Comparison of ENCODE assay signal across 17 mouse cellular contexts in genomic region chr7:101833352-101833751, GRCm38 (mm10). TPM values are rescaled to one million over a fixed set of nuclear protein-coding genes. Genes with fewer than 3 reads are reported as not detected.
A peak's percentile ranks its signal among the peaks of the same experiment; 100 is the strongest.
DNase-seq lines count a peak whose midpoint lies in the region; ATAC-seq and TF ChIP-seq lines count a peak whose summit lies in the region.
"Had no signal": no experiment of that assay in that cellular context is flagged by ENCODE, and none has a peak within 500 bp of the region (broad histone marks: within the 10 kb centered on the region; RNA-seq: fewer than 3 reads in every experiment).

No protein-coding gene starts in this region.

- no peak for ATAC-seq in forebrain, postnatal 0 days
- ATAC-seq in hindbrain, embryonic 15.5 days (ENCODE audit: low FRiP score, low read depth), result no peak
- no peak for ATAC-seq in hindbrain, embryonic 13.5 days (ENCODE audit: low FRiP score)
- ATAC-seq: liver, embryonic 12.5 days had no signal

- DNase-seq in forebrain, postnatal 0 days, result no peak
- DNase-seq in forebrain, embryonic 10.5 days (ENCODE audit: extremely low spot score, low spot score), result no peak
- peak; percentile 31 for DNase-seq in 3T3-L1 (ENCODE audit: low read depth, low spot score)
- peak; percentile 65 for DNase-seq in R1 (ENCODE audit: low read depth, low spot score)
- DNase-seq in left cerebral cortex, adult 11 months (ENCODE audit: low spot score), result no peak
- no peak for DNase-seq in cerebellum, postnatal 25 days
- DNase-seq: cerebellum, adult 18-20 months; gastrocnemius, postnatal 10 days; kidney, adult 2 months; lung, postnatal 14 days; thymus, adult 18-20 months had no signal

- no peak overlapping the region for H3K27ac ChIP-seq in forebrain, postnatal 0 days (ENCODE audit: low read depth, low read length)
- H3K27ac ChIP-seq in forebrain, embryonic 10.5 days, result no peak overlapping the region
- peak overlapping the region; percentile 18; the same call in 1 of the 2 replicates for H3K27ac ChIP-seq in hindbrain, embryonic 15.5 days (replicated peaks)
- H3K27ac ChIP-seq in hindbrain, embryonic 13.5 days, result no peak overlapping the region
- H3K27ac ChIP-seq: liver, embryonic 12.5 days; neural tube, embryonic 12.5 days had no signal

- no peak overlapping the region for H3K4me3 ChIP-seq in forebrain, postnatal 0 days (ENCODE audit: low read depth, low read length)
- H3K4me3 ChIP-seq in forebrain, embryonic 10.5 days, result no peak overlapping the region
- no peak overlapping the region for H3K4me3 ChIP-seq in hindbrain, embryonic 15.5 days
- H3K4me3 ChIP-seq in hindbrain, embryonic 13.5 days, result no peak overlapping the region
- H3K4me3 ChIP-seq: liver, embryonic 12.5 days; midbrain, embryonic 12.5 days; neural tube, embryonic 12.5 days had no signal

- peak; percentile 12; the same call in 1 of the 2 replicates for TF ChIP-seq CTCF in forebrain, postnatal 0 days (IDR thresholded peaks at IDR 0.05; ENCODE audit: low read depth)

- H3K4me2 ChIP-seq in forebrain, postnatal 0 days (ENCODE audit: low read depth), result no peak overlapping the region
- no peak overlapping the region for H3K4me2 ChIP-seq in hindbrain, embryonic 15.5 days
- H3K4me2 ChIP-seq in hindbrain, embryonic 13.5 days, result no peak overlapping the region
- H3K4me2 ChIP-seq: liver, embryonic 12.5 days had no signal

- no peaks in the 10 kb centered on the region for H3K9me3 ChIP-seq in forebrain, postnatal 0 days (ENCODE audit: low read length)
- no peaks in the 10 kb centered on the region for H3K9me3 ChIP-seq in forebrain, embryonic 10.5 days
- H3K9me3 ChIP-seq in hindbrain, embryonic 15.5 days, result no peaks in the 10 kb centered on the region
- H3K9me3 ChIP-seq in hindbrain, embryonic 13.5 days, result no peaks in the 10 kb centered on the region
- H3K9me3 ChIP-seq: liver, embryonic 12.5 days; midbrain, embryonic 12.5 days; neural tube, embryonic 12.5 days had no signal

- WGBS in forebrain, postnatal 0 days, result 73% methylated on average over 5 of the region's 5 CpGs
- 78% methylated on average over 5 of the region's 5 CpGs for WGBS in forebrain, embryonic 10.5 days
- WGBS in hindbrain, embryonic 15.5 days, result 77% methylated on average over 5 of the region's 5 CpGs
- WGBS in hindbrain, embryonic 13.5 days, result 70% methylated on average over 5 of the region's 5 CpGs

- H3K27me3 ChIP-seq in forebrain, postnatal 0 days (ENCODE audit: insufficient read depth, low read length), result no peaks in the 10 kb centered on the region; the same call in 1 of the 2 replicates
- no peaks in the 10 kb centered on the region for H3K27me3 ChIP-seq in forebrain, embryonic 10.5 days (ENCODE audit: poor library complexity, severe bottlenecking)
- H3K27me3 ChIP-seq in hindbrain, embryonic 15.5 days, result peaks cover 5% of the 10 kb centered on the region; the same call in 1 of the 2 replicates
- peaks cover 13% of the 10 kb centered on the region; the same call in 1 of the 2 replicates for H3K27me3 ChIP-seq in hindbrain, embryonic 13.5 days
- H3K27me3 ChIP-seq: midbrain, embryonic 12.5 days; neural tube, embryonic 12.5 days had no signal

- H3K9ac ChIP-seq in forebrain, postnatal 0 days, result no peak overlapping the region
- no peak overlapping the region for H3K9ac ChIP-seq in hindbrain, embryonic 15.5 days
- no peak overlapping the region for H3K9ac ChIP-seq in hindbrain, embryonic 13.5 days
- H3K9ac ChIP-seq: liver, embryonic 12.5 days; midbrain, embryonic 12.5 days; neural tube, embryonic 12.5 days had no signal

- H3K36me3 ChIP-seq in forebrain, postnatal 0 days (ENCODE audit: insufficient read depth), result peaks cover 8% of the 10 kb centered on the region
- peaks cover 64% of the 10 kb centered on the region for H3K36me3 ChIP-seq in forebrain, embryonic 10.5 days (replicated peaks)
- peaks cover 7% of the 10 kb centered on the region for H3K36me3 ChIP-seq in hindbrain, embryonic 15.5 days
- H3K36me3 ChIP-seq in hindbrain, embryonic 13.5 days, result peaks cover 41% of the 10 kb centered on the region

- no peaks in the 10 kb centered on the region for H3K4me1 ChIP-seq in forebrain, postnatal 0 days (ENCODE audit: insufficient read depth)
- H3K4me1 ChIP-seq in forebrain, embryonic 10.5 days, result peaks cover 46% of the 10 kb centered on the region
- peaks cover 33% of the 10 kb centered on the region for H3K4me1 ChIP-seq in hindbrain, embryonic 15.5 days (replicated peaks)
- H3K4me1 ChIP-seq in hindbrain, embryonic 13.5 days (replicated peaks), result peaks cover 44% of the 10 kb centered on the region

RNA-seq across cellular contexts. Expression of gene Inppl1, which starts 4.7 kb away (rescaled TPM):
- total RNA-seq in forebrain, postnatal 0 days (2014; rRNA removed), result 14.7 and 15.4 TPM in 2 replicates
- 6.6 and 9.6 TPM in 2 replicates for polyA plus RNA-seq in forebrain, postnatal 0 days (2015; fragmentation: Nextera tagmentation; extraction: Ambion mirVana)
- 45.8 and 46.2 TPM in 2 replicates for polyA plus RNA-seq in forebrain, embryonic 10.5 days (2016; fragmentation: Nextera tagmentation; extraction: Ambion mirVana)
- 17.2 and 18.2 TPM in 2 replicates for polyA plus RNA-seq in hindbrain, embryonic 15.5 days (2015; fragmentation: Nextera tagmentation; extraction: Ambion mirVana)
- polyA plus RNA-seq in hindbrain, embryonic 13.5 days (2015; fragmentation: Nextera tagmentation; extraction: Ambion mirVana), result 12.7 and 15.4 TPM in 2 replicates

RNA-seq across cellular contexts. Expression of gene Phox2a, which starts 15.2 kb away (rescaled TPM):
- total RNA-seq in forebrain, postnatal 0 days (2014; rRNA removed), result not detected in 2 replicates
- polyA plus RNA-seq in forebrain, postnatal 0 days (2015; fragmentation: Nextera tagmentation; extraction: Ambion mirVana), result not detected in 2 replicates
- polyA plus RNA-seq in forebrain, embryonic 10.5 days (2016; fragmentation: Nextera tagmentation; extraction: Ambion mirVana), result not detected in 2 replicates
- 1.5 and 2.3 TPM in 2 replicates for polyA plus RNA-seq in hindbrain, embryonic 15.5 days (2015; fragmentation: Nextera tagmentation; extraction: Ambion mirVana)
- 1.9 and 2.4 TPM in 2 replicates for polyA plus RNA-seq in hindbrain, embryonic 13.5 days (2015; fragmentation: Nextera tagmentation; extraction: Ambion mirVana)
- total RNA-seq: left cerebral cortex, postnatal 10 days had no signal

RNA-seq across cellular contexts. Expression of gene Folr2, which starts 23.6 kb away (rescaled TPM):
- total RNA-seq in forebrain, postnatal 0 days (2014; rRNA removed), result 3.4 and 3.8 TPM in 2 replicates
- 2.5 and 3.0 TPM in 2 replicates for polyA plus RNA-seq in forebrain, postnatal 0 days (2015; fragmentation: Nextera tagmentation; extraction: Ambion mirVana)
- polyA plus RNA-seq in forebrain, embryonic 10.5 days (2016; fragmentation: Nextera tagmentation; extraction: Ambion mirVana), result 0.47 and 0.68 TPM in 2 replicates
- 2.4 and 2.9 TPM in 2 replicates for polyA plus RNA-seq in hindbrain, embryonic 15.5 days (2015; fragmentation: Nextera tagmentation; extraction: Ambion mirVana)
- polyA plus RNA-seq in hindbrain, embryonic 13.5 days (2015; fragmentation: Nextera tagmentation; extraction: Ambion mirVana), result 3.3 and 3.5 TPM in 2 replicates

RNA-seq across cellular contexts. Expression of gene Anapc15, which starts 30.2 kb away (rescaled TPM):
- total RNA-seq in forebrain, postnatal 0 days (2014; rRNA removed), result 47.0 and 64.2 TPM in 2 replicates
- polyA plus RNA-seq in forebrain, postnatal 0 days (2015; fragmentation: Nextera tagmentation; extraction: Ambion mirVana), result 68.8 and 73.3 TPM in 2 replicates
- polyA plus RNA-seq in forebrain, embryonic 10.5 days (2016; fragmentation: Nextera tagmentation; extraction: Ambion mirVana), result 122 and 127 TPM in 2 replicates
- 72.9 and 77.5 TPM in 2 replicates for polyA plus RNA-seq in hindbrain, embryonic 15.5 days (2015; fragmentation: Nextera tagmentation; extraction: Ambion mirVana)
- 83.1 and 93.3 TPM in 2 replicates for polyA plus RNA-seq in hindbrain, embryonic 13.5 days (2015; fragmentation: Nextera tagmentation; extraction: Ambion mirVana)

RNA-seq across cellular contexts. Expression of gene Folr1, which starts 37.2 kb away (rescaled TPM):
- 7.0 and 10.5 TPM in 2 replicates for total RNA-seq in forebrain, postnatal 0 days (2014; rRNA removed)
- 38.5 and 49.6 TPM in 2 replicates for polyA plus RNA-seq in forebrain, postnatal 0 days (2015; fragmentation: Nextera tagmentation; extraction: Ambion mirVana)
- 11.9 and 13.1 TPM in 2 replicates for polyA plus RNA-seq in forebrain, embryonic 10.5 days (2016; fragmentation: Nextera tagmentation; extraction: Ambion mirVana)
- polyA plus RNA-seq in hindbrain, embryonic 15.5 days (2015; fragmentation: Nextera tagmentation; extraction: Ambion mirVana), result 29.8 and 51.4 TPM in 2 replicates
- polyA plus RNA-seq in hindbrain, embryonic 13.5 days (2015; fragmentation: Nextera tagmentation; extraction: Ambion mirVana), result 21.0 and 39.2 TPM in 2 replicates

Comparison
In these comparisons a context has a peak if more than half of its experiments do, and no peak if none do; other contexts are left out.
1. DNase-seq: peak in 3T3-L1 (single experiment) and R1 (single experiment); none in forebrain, postnatal 0 days (single experiment), forebrain, embryonic 10.5 days (single experiment), left cerebral cortex, adult 11 months (single experiment) and cerebellum, postnatal 25 days (0 of 2).